Mouse (Mus musculus) spleen, postnatal 4 days (tissue): ENCODE data around the gene Aldh2.

Experiments
- DNase-seq, 2 experiments: peaks; one replicate each; pipeline ENCODE4 v3.0.0; 2022; ENCODE audit warnings: low spot score in 2 of 2

The Aldh2 gene

DNA sequence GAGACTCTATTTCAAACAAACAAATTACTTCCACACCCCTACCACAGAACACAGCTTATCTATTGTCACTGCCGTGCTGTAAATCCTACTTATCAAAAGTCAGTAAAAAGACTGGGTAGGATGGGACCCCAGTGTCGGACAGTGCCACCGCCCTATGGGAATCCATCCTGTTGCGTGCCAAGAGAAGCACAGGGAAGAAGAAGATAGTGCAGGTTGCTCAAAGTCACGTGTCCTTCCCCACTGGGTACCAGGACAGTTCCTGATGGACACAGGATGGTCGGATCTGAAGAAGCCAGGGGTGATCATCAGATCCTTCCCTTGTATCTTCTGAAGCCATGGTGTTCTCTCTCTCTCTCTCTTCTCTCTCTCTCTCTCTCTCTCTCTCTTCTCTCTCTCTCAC, 2.1 kb upstream of the Aldh2 start:
- DNase-seq, result no peak

GRCm38 (mm10) chr5:121594714-121595313, 1.2 kb upstream of the Aldh2 start:
- no peak for DNase-seq

DNA sequence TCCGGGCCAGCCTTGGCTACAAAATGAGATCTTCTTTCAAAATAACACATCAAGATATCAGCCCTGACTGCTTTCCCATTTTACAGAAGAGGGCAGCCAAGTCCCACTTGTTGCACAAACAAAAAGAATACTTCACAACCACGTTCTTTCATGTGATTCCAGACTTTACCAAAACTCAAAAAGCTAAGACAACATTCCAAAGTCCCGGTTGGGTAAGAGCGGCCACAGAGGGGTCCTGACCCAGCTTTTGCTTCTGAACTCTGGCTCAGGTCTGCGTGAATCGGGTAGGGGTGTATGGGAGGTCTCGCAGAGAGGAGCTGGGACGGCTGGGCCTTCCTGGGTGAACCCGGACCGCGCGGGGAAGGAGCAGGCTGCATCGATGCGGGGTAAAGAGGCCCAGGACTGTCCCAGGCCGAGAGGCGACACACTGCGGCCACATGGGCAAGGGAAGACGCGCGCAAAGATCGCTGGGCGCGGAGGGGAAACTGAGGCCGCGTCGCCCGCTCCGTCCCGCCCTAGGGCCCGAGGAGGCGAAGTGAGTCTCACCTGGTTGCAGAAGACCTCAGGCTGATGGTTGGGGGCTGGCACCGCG, 712 bp downstream of the Aldh2 start:
- DNase-seq, result peak; percentile 39 to 75

- no peak for DNase-seq
These were observed 1.4 kb downstream of the Aldh2 start for GRCm38 (mm10) chr5:121592064-121592815.

GRCm38 (mm10) chr5:121591417-121592063, 2.1 kb downstream of the Aldh2 start:
- no peak for DNase-seq

- DNase-seq, result no peak
These were observed 3.7 kb downstream of the Aldh2 start for GRCm38 (mm10) chr5:121589928-121590327.

GRCm38 (mm10) chr5:121586400-121587039, 7.1 kb downstream of the Aldh2 start:
- peak in 1 of 2 experiments; percentile 34 for DNase-seq

DNA sequence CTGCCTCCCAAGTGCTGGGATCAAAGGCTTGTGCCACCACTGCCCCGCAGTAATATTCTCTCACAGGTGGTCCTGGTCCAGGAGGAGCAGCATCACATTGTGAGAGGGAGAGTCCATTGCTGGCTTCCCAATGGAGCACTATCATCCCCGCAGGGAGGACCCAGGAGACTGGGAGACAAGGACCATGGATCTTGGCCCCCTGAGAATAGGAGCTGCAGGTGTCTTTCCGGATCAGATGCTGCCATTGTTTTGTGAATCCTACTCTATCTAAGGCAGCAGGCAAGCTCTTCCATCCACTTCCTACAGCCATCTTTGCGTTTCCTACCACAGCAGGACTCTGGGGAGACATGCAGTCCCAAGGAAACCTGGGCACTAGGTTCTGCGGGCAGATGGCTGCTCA, 7.9 kb downstream of the Aldh2 start:
- DNase-seq, result no peak

GRCm38 (mm10) chr5:121585005-121585404, 8.6 kb downstream of the Aldh2 start:
- DNase-seq, result no peak

DNA sequence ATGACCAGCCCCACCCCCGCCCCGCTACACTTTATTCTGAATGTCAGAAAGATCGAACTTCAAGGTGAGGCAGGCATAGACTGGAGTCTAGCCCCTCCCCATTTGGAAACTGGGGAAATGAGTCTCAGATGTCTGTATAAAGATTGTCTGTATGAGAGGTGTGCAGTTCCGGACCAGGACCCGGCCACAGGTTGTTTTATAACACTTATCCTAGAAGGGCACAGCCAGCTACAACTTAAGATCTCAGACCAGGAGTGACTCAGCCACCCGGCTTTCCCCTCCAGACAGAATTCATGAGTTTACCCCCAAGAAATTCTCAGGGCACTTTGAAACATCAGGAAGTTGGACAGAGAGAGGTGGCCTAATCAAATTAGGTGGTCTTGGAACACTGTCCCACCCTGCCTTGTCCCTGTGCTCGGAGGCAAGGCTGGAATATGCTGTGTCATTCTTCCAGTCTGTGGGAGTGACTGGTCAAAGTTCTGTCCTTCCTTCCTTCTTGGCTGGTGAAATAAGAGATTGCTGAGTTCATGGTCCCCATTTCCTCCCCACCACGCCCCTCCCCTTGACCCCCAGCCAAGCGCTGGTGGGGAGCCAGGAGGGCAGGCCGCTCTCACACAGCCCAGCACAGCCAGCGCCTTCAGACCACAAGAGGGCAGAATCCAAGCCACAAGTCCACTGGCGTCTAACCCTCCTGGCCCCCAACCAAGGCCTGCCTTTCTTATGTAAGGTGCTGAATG, 9.7 kb downstream of the Aldh2 start:
- peak; percentile 76 to 83 for DNase-seq

DNA sequence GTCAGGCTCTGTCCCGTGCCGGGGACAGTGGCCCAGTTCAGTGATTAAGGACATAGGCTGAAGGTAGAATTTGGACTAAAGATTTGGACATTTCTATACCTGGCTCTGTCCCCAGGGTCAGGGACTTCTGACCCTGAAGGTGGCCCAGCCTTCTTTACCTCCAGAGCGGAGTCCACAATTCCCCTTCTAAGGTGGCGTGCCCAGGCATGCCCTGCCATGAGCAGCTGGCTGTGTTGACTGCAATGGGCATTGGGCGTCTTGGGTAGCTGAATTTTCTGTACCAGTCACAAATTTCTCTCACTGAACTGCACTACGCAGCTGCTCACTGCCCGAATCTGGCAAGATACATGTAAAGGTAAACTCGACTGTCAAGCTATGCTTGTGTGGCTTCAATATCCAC, 11.7 kb downstream of the Aldh2 start:
- DNase-seq, result no peak

DNA sequence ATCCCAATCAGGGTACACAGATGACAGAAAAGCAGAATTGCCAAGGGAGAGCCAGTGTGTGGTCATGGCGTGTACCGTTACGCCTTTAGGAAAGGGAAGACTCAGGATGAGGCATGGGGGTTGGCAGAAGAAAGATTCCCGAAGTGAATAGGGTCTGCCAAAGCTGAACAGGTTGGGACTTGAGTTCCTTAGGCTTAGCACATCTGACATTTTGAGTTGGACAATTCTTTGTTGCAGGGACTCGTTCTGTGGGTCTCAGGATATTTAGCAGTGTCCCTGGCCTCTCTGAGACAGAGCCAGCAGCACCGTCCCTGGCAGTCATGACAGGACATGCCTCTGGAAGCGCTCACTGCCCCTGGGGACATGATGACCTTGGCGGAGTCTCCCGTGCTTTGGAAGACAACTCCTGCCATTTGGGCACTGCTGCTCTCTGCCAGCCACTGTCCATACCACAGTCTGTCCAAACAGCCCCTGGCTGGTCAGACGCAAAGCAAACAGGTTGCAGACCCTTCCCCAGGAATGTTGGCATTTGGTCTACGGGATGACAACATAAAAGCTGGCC, 16.6 kb downstream of the Aldh2 start:
- DNase-seq, result no peak

- no peak for DNase-seq
These were observed 17.8 kb downstream of the Aldh2 start for GRCm38 (mm10) chr5:121575867-121576266.

GRCm38 (mm10) chr5:121574145-121574544, 19.5 kb downstream of the Aldh2 start:
- no peak for DNase-seq

DNA sequence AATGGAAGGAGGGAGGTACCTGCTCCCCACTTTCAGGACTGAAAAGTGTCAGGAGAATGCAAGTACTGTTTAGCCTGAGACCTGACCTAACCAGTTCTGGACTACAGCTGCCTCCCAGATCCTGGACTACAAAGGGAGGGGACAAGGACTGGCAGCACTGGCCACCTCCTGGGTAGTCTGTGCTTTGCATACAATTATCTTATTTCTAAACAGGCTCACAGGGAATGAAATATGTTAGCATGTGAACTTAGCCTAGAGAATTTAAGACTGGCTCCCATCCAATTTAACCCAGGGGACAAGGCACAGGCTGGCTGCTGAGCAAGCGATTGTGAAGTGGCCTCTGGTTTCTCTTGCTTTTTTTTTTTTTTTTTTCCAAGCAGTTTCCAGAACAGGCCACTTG, 22.8 kb downstream of the Aldh2 start:
- DNase-seq, result no peak

DNA sequence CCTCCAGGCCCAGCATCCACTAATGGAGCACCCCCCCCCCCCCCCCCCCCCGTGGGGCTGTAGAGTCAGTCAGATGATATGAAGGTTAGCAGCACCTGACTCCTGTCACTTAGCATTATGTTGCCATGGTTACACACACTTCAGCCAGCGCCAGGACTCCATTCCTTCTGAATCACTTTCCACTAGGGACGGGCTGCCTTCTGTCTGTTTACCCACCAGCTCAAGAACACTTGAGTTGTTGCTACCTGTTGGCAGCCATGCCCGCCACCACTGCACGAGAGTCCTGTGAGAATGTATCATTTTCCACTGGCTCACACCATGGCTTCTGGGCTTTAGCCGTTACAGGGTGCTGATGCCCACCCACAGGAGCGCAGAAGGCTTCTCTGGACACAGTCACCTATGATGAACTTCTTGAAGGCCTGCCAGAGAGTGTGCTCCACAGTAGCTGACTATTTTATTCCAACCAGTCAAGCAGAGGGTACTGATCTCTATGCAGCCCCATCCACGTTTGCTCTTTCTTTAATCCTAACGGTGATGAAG, 23.7 kb downstream of the Aldh2 start:
- no peak for DNase-seq

DNA sequence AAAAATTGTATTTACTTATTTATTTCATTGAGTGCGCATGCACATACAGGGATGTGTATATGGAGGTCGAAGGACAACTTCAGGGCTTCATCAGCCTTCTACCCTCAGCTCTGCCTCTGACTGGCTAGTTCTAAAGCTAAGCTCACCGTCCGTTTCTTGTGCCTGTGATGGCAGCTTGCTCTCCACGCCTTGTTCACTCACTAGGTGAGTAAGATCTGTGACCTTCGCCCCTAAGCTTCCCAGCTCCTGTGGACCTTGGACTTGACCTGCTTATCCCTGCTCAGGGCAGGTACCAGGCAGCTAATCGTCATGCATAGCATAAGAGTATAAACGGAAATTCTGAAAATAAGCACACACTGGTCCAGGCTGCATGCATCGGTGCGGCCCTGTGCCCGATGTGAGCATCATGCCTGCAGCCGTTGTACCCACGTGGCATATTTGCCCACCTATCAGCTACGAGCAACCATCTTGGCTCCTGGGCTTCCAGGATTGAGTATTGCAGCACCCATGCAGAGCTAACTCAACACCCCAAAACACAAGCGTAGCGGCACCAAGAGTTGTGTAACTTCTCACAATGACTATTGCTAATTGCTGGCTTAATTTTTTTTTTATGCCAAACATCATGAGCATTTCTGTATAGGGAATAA, 27.5 kb downstream of the Aldh2 start:
- no peak for DNase-seq

- DNase-seq, result peak; percentile 89 to 97
These were observed 29.1 kb downstream of the Aldh2 start for GRCm38 (mm10) chr5:121564468-121564895.

DNA sequence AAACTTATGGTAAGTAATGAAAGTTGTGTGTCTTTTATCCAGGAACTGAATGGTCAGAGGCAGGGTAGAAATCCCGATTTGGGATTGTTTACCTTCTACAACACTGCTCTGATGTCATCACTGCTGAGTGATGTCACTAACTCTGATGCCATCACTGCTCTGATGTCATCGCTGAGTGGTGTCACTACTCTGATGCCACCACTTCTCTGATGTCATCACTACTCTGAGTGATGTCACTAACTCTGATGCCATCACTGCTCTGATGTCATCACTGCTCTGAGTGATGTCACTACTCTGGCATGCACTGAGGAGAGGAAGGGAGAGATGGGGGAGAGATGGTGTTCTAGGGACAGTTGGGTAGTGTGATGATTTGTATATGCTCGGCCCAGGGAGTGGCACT, 31.2 kb downstream of the Aldh2 start:
- DNase-seq, result no peak

GRCm38 (mm10) chr5:121549196-121549595, 44.4 kb downstream of the Aldh2 start:
- DNase-seq, result no peak
